Mouse (Mus musculus): ENCODE results near the gene Rpl9. TPM values are rescaled to one million over a fixed set of nuclear protein-coding genes. Genes with fewer than 3 reads are reported as not detected.

Gene Rpl9
- 100 to 1,000 TPM; 695 to 839 (median 753) TPM for total RNA-seq (2022)

- peak; percentile 98 to 99 for DNase-seq (ENCODE audit: low spot score in 2 of 2)
Observed at GRCm38 (mm10) chr5:65390648-65391644, at the start of gene Rpl9, which contains the start of gene Lias. Rpl9 (minus strand) TSS chr5:65391444. Lias (plus strand) TSS chr5:65391497.

GRCm38 (mm10) chr5:65438041-65438440 is 46.8 kb upstream of the Rpl9 start:
- DNase-seq (ENCODE audit: low spot score in 2 of 2): no peak

GRCm38 (mm10) chr5:65435806-65436561 is 44.7 kb upstream of the Rpl9 start, which contains the start of gene Ugdh:
Ugdh (minus strand) TSS chr5:65435949.
- DNase-seq (ENCODE audit: low spot score in 2 of 2): peak; percentile 94 to 95

GRCm38 (mm10) chr5:65435363-65435805 is 44.1 kb upstream of the Rpl9 start:
- no peak for DNase-seq (ENCODE audit: low spot score in 2 of 2)

GRCm38 (mm10) chr5:65434471-65435362 is 43.5 kb upstream of the Rpl9 start:
- DNase-seq (ENCODE audit: low spot score in 2 of 2): no peak

- DNase-seq (ENCODE audit: low spot score in 2 of 2): no peak
Observed at GRCm38 (mm10) chr5:65429441-65429840, 38.2 kb upstream of the Rpl9 start.

- DNase-seq (ENCODE audit: low spot score in 2 of 2): no peak
Observed at GRCm38 (mm10) chr5:65428321-65428720, 37.1 kb upstream of the Rpl9 start.

- DNase-seq (ENCODE audit: low spot score in 2 of 2): no peak
Observed at GRCm38 (mm10) chr5:65425251-65425650, 34.0 kb upstream of the Rpl9 start.

GRCm38 (mm10) chr5:65424215-65424614 is 33.0 kb upstream of the Rpl9 start:
- DNase-seq (ENCODE audit: low spot score in 2 of 2): no peak

GRCm38 (mm10) chr5:65422803-65423202 is 31.6 kb upstream of the Rpl9 start:
- no peak for DNase-seq (ENCODE audit: low spot score in 2 of 2)

- no peak for DNase-seq (ENCODE audit: low spot score in 2 of 2)
Observed at GRCm38 (mm10) chr5:65420822-65421221, 29.6 kb upstream of the Rpl9 start.

- no peak for DNase-seq (ENCODE audit: low spot score in 2 of 2)
Observed at GRCm38 (mm10) chr5:65419136-65419535, 27.9 kb upstream of the Rpl9 start.

GRCm38 (mm10) chr5:65415653-65416458 is 24.6 kb upstream of the Rpl9 start:
- DNase-seq (ENCODE audit: low spot score in 2 of 2): no peak

GRCm38 (mm10) chr5:65407989-65408388 is 16.7 kb upstream of the Rpl9 start:
- DNase-seq (ENCODE audit: low spot score in 2 of 2): no peak

- peak; percentile 60 to 83 for DNase-seq (ENCODE audit: low spot score in 2 of 2)
Observed at GRCm38 (mm10) chr5:65401251-65401994, 10.2 kb upstream of the Rpl9 start.

GRCm38 (mm10) chr5:65394425-65394824 is 3.2 kb upstream of the Rpl9 start:
- DNase-seq (ENCODE audit: low spot score in 2 of 2): no peak

- DNase-seq (ENCODE audit: low spot score in 2 of 2): no peak
Observed at GRCm38 (mm10) chr5:65391753-65392152, 509 bp upstream of the Rpl9 start.

GRCm38 (mm10) chr5:65387008-65387867 is 4.0 kb downstream of the Rpl9 start:
- no peak for DNase-seq (ENCODE audit: low spot score in 2 of 2)
